Mouse (Mus musculus) c-Kit-positive CD71-positive TER-119-positive erythroid progenitor cells, embryonic 14.5 days (primary cell): ENCODE data around the gene Ghr.

Source experiments
- DNase-seq: peaks from one replicate; pipeline ENCODE4 v3.0.0-alpha.2; 2013; ENCODE audit warnings: low spot score

The Ghr gene

DNA sequence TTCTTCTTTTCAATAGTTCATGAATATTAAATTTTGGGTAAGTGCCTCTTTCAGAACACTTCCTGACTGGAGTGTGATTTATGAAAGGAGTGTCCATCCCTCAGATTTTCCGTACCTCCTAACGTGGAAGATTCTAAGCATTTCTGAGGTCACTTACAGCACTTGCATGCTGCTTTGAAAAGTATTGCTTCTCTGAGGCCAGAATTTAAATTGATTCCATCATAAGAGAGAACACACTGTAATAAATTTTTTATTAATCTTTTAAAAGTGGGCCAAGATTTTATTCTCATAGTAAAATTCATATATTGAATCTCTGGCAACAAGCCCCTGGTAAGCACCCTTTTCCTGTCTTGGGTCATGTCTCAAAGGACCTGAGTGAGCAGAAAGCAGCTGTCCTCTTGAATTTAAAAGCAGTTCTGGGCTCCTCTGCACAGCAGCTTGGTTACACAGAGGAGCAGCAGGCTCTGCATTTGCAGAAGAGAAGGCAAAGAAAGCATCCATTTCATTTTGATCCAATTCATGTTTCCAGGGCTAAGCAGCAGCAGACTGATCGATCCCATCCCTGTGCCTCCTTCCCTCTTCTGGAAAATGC lies 46.9 kb downstream of the Ghr start:
- DNase-seq, result no peak

DNA sequence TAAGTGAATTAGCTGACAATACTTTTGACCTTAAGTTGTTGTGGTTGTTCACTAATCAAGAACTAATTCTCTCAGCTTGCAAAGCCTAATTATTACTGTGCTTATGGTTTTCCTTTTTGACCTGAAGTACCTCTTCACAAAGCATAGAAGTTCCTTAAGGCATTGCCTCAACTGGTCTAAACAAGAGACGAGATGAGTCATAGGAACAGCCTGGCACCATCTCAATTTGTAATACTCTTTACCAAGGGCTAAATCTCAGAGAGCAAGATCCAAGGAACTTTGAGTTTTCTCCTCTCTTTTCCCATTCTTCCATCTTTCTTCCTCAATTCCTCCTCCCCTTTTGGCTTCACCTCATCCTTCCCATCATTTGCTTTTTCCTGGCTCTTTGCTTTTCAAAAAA lies 69.3 kb downstream of the Ghr start:
- DNase-seq, result no peak

DNA sequence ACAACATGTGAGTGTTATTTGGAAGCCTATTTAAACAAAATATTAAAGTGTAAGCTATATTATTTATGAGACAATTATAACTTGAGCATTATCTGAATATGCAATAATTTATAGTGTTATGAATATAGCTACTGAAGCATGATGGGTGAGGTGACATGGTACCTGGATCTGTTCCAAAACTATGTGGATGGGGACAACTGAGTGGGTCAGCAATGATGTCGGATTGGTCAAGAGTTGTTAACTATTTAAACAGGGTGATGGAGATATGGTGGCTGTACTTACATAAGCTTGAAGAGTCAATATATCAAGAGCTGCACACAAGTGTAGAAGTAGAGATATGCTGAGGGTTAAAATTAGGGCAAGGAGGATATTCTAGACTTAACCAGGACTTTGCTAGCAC lies 70.9 kb downstream of the Ghr start:
- DNase-seq, result no peak

DNA sequence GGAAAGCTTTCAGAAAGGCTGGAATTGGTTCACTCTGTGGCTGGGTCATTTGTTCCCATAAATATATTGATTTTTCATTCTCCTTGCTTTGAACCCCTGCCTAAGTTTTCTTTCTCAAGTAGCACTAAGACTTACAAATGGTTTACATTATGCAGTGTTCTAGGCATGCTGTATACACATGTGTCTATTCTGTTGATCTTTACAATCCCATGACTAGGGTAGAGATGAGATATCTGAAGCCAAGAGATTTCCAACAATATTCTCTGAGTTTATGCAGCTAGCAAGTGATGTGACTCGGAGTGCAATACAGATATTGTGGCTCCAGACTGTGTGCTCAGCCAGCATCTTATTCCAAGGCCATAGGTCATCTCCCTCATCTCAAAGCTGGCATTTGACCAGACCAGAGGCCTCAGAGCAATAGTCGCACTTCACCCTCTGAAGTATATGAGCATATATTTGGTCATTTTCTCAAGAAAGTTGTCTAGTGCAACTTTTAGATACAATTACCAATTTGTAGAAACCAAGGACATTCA lies 71.6 kb downstream of the Ghr start:
- DNase-seq, result no peak

DNA sequence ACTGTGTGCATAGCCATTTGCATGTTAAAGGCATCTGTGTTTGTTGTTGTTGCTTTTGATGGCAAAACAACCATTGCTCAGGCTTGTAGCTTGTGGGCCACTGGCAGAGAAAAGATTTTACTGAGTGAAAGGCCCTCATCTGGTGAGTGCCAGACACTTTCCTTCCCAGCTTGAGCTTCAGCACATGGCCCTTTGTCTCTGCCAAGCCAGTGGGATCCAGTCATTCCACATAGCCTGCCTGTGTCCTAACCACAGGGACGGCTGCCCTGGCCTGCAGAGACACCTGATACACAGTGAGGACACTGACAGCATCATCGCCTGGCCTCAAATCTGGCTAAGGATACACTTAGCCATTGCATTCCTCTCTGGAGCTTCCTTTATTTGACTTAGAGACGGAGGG lies 74.2 kb downstream of the Ghr start:
- no peak for DNase-seq

DNA sequence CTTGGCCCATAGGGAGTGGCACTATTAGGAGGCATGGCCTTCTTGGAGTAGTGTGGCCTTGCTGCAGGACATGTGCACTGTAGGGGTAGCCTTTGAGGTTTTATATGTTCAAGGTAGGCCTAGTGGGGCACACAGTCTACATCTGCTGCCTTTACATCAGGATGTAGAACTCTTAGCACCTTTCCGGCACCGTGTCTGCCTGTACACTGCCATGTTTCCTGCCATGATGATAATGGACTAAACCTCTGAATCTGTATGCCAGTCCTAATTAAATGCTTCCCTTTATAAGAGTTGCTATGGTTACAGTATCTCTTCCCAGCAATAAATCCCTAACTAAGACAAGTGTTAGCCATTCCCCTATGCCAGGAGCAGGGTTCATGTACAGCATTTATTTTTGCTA lies 76.0 kb downstream of the Ghr start:
- no peak for DNase-seq

DNA sequence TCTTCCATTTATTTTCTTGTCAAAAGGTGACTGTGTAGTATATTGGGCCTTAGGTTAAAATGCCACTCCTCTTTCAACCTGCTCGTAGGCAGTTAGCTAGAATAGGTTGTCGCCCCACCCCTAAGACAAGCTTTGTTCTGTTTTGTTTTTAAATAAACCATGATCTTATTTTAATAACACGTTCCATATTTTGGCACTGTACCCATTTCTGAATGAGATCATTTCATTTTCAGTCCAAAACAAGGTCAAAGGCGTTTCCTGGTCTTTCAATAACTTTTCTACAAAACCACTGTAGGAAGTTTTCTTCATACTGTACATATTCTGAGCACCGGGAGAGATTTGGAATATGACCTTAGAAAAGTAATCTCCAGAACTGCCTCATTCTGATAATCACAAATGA lies 78.6 kb downstream of the Ghr start:
- DNase-seq, result no peak

DNA sequence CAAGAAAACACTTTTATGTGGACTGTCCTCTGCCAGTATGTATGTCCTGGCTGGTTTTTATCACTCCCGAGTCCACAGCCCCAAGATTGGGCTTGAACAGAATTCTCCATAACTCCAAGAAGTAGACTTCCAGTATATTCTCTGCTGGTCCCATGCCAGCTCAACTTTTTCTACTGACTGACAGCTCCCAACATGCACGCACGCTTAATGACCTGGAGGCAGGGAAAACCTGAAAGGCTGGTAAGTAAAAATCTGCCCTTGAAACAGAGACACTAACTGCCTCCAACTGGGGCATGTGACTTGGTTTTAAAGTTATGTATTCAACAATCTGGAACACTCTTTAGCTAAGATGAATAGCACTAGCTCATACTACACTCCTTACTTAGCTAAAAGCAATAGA lies 81.6 kb downstream of the Ghr start:
- no peak for DNase-seq

DNA sequence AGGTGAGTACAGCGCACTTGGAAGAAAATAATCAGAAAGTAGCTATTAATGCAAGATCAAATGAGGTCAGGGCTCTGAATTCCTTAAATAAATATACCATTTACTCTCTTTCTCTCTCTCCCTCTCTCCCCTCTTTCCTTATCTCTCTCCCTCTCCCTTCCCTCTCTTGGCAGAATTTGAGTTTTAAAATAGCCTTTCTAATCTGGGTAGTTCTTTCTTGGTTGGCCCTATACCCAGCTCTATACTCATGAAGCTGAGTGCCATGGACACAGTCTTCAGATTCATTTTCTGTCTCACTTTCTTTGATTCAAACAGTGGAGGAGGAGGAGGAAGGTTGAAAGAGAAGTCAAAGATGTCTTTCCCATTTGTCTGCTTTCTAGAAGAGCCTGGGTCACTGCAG lies 84.3 kb downstream of the Ghr start:
- DNase-seq, result no peak

DNA sequence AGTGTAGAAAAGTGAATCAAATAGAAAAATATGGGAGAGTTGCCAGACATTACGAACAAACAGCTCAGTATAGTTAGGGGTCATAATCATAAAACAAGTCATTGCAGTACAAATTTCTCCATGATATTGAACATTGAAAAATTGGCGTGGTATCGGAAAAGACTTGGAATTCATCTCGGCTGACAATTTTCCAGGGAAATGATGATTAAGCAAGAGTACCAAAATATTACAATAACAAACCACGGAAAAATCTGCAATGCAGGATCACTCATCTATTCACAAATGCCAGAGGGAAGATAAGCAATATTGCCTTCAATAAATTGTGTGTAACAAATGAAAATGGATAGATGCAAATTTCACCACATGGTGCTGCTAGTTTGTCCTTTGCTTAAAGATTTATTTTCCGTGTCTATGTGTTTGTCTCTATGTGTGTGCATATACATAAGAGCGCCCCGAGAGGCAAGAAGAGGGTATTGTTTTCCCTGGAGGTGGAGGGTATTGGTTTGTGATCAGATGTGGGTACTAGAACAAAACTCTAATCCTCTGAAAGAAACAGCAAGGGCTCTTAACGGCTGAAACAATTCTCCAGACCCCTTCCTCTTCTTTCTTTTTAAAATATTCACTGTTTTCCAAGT lies 85.2 kb downstream of the Ghr start:
- no peak for DNase-seq

DNA sequence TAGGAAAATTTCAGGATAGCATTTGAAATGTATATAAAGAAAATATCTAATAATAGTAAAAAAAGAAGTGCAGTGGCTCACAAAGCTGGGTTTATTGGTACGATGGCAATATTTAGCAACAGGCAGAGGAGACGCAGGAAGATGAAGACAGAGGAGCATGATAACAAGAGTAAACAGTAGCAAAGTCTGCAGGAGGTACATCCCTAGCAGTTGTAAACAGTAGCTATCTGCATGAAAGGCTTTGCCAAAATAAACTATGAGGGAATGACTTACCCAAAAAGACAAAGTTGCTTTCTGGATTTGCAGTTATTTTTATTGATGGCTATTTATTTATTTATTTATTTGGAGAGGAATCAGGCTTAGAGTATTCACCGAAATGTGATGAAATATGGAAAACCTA lies 92.4 kb downstream of the Ghr start:
- DNase-seq, result no peak

DNA sequence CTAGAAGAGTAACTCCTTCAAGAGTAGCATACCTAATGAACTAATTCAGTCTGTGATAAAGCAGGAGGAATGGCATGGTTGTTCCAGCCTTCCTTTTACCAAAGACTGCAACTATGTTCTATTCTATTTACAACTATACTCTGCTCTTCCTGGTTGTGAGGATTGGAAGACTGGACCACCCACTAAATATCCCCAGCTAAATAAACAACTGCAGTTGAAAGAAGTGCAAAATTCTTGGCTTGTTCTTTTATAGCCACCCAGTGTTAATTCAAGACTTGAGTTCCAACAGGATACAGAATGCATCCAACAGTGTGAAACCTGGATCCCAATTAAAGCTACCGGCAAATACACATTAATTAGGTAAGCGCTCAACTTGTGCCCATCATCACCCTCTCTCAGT lies 93.3 kb downstream of the Ghr start:
- DNase-seq, result no peak

DNA sequence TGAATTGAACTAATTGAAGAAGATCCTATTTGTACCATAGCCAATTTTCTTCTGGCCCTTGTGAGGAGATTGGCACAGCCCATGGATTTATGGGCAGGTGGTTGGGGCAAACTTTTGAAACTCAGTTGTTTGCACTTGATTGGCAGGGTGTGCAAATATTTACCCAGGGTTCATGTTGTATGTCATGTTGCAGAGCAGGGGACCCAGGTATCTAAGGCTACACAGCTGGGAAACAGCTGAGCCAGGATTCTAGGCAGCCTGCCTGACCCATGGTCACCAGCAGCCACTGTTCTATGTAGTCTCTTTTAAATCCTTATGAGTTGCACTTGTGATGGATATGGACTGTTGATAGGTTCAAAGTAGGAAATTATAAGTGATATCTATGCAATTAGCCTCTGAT lies 94.1 kb downstream of the Ghr start:
- DNase-seq, result no peak

DNA sequence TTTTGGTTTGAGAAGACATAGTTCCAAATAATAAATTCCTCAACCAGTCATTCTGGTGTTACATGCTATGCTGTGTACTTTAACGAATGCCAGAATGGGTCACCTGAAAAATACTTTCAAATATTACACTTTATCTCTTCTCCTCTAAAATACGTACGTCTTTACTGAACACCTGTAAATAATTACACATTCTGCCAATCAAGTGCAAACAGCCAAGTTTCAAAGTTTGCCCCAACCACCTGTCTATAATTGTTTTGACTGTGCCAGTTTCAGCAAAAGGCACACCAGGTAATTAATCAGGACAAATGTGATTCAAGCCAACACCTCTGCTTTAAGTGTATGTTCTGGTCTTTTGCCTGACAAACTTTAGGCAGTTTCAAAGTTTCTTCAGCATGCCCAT lies 94.7 kb downstream of the Ghr start:
- DNase-seq, result no peak

DNA sequence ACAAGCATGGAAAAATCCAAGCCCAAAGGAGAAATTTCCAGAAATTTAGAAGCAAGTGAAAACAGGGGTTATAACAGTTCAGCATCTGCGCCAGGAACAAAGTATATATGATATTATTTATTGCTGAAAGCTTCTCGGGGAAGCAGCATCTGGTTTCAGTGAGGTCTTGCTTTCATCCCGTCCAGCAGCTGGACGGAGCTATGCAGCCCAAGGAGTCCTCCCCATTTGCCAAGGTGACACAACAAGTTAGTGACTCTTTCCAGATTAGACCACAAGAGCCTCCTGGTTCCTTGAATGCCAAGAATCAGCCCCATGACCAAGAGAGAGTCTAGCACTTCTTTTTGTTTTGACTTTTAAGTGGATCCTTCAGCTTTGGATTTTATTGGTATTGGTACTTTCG lies 96.6 kb downstream of the Ghr start:
- DNase-seq, result no peak

DNA sequence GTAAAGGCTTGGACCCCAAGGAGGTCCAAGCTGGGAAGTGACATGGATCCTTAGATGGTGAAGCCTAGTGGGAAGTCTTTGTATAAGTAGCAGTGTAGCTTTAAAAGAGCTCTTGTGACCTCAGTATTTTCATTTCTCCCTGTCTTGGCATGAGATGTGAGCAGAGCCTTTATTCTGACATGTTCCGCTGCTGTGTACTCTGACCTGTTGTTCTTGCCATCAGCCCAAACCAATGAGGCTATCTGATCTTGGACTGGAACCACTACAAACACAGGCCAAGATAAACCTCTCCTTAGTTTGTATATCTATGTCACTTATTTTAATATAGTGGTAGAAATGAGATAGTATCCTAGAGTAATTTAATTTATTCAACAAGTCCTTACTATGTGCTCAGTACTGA lies 97.9 kb downstream of the Ghr start:
- no peak for DNase-seq

DNA sequence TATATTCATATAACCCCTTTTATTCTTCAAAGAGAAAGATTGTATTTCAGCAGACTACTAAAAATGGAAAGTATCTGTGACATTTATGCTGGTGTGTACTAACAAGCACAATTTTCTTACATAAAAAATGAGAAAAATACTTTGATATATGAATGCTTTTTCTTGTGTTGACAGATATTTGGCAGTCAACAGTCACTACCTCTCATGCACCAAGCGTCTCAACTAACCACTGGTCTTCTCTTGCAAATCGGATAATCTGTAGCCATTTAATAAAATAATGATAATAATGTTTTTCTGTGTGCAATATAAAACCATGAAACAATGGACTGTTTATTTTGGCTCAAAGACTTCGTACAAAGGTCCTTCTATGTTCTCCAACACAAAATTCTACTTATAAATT lies 99.8 kb downstream of the Ghr start:
- DNase-seq, result no peak

DNA sequence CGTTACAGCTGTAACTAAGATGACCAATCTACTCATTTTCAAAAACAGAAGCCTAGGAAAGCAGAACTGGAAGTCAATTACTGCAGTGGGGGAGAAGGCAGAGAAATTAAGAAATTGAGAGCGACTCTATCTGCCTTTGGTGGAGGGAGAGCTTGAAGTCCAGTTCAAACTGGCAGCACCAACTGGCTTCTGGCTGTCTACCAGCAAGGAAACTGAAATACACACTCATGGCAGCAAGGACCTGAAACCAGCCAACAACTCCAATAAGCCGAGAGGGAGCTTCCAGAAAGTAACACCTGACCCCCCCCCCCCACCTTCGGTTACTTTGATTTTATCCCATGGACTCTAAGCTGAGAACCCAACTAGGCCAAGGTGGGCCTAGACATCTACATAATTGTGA lies 114.1 kb downstream of the Ghr start:
- DNase-seq, result no peak

DNA sequence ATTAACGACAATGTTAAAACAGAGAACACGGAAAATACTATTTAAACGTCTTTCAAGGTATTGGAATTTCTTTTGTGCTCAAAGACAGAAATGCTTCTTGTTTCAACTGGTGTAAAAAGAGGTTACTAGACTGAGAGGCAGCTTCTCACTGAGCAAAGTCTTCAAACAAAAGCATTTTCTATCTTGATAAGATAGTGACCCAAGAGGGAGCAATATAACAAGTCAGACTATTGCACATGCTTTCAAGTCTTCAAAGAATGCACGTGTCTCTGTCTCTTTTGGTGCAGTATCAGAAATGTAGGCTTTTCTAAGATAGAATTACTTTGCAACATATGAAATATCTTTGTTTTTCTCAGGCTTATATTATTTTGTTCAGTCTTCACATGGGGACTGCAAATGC lies 116.7 kb downstream of the Ghr start:
- DNase-seq, result no peak

DNA sequence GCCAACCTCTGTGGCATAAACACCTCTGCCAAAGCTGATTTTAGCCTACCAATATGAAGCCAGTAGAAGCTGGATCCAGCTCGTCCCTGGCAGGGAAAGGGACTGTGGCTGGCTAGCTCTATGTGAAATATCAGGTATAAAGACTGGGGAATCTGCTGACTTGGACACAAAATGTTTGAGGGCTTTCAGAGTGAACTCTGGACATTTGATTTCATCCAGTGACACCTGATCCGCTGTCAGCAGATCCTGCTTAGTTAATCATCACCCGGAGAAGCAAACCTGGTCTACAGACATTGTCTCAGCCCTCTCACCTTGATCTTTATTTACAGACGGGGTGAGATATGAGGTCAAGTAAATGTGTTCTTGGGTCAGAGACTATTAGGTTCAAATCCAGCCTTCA lies 118.5 kb downstream of the Ghr start:
- DNase-seq, result no peak

DNA sequence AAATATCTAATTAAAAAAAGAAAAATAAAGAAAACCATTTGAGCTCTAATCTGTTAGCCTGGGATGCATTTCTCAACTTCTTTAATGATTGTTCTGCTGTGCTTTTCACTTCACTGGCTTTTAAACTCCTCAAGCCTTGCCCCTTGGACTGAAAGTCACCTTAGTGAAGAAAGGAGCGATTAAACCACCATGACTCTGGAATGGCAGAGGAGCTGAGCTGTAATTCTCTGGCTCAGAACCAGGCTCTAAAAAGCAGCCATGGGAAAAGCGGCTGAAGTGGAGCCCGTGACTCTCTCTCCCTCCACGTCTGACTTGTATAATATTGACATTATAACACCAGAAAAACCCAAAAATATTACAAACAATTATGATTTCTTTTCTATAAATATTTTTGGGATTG lies 126.7 kb downstream of the Ghr start:
- no peak for DNase-seq

DNA sequence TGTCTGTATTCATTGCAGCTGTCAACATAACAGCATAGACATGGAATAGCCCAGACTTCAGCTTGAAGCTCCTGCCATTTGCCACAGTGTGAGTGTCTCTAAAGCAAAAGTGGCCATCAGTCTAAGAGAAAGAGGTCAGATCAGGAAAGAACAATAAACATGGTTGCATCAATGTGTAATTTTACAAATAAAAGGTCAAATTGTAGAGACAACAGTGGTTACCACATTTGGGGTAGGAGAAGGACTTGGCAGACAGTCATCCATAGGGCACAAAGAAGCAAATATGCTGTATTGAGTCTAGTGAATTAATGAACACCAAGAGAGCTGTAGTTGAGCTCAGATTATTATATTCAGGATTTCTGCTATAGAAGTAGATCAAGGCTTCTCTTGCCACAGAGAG lies 127.7 kb downstream of the Ghr start:
- DNase-seq, result no peak

DNA sequence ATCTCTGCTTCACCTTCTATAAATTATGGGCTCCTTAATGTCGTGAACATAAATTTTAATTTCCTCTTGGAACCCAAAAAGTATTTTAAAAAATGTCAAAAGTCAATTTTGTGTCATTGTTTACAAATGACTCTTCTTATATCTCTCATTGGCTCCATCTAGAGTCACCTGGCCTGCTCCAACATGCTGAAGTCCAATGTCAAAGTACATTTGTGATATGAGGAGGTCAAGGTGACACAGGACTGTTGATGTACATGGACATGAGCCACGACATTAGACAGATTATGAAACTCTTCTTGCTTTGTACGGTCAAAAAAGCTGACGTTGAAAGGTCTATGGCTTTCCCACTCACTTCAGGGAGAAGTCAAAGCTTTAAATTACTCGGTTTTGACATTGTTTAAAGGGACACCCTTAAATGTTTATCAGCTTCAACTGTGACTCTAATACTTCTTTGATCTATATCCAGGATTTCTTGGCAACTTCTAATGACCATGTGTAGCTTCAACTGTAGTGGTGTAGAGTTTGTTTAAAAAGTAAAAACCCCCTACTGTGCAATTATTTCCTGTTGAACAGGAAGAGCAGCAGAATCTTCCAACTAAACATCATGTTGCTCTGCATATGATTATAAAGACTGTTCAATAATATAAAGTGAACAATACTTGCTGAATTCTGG lies 131.1 kb downstream of the Ghr start:
- DNase-seq, result no peak

DNA sequence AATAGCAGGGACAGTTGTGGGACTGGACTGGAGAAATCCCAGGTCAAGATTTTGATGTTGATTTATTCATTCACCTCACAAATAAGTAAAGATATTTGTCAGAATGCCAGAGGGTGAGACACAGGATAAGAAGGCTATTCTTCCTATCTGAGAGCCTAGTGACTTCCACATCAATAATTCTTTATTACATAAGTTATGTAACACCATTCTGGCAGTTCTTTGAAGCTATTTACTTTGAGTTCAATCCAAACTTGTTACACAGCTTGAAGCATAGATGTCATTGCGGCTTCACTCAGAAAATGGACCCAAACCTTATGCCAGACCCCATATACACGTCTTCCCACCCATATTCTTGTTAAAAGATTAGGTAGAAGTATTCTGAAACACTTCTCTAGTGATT lies 133.7 kb downstream of the Ghr start:
- no peak for DNase-seq
